Mouse (Mus musculus): ENCODE data around the gene Snx27. TPM values are rescaled to one million over a fixed set of nuclear protein-coding genes. Genes with fewer than 3 reads are reported as not detected.
A peak's percentile ranks its signal among the peaks of the same experiment; 100 is the strongest.

Gene Snx27
- polyA plus RNA-seq, 1 experiment, result 0.17 TPM

GRCm38 (mm10) chr3:94582944-94583343 lies 428 bp upstream of the Snx27 start:
- no peaks in the 10 kb centered on the region for H3K36me3 ChIP-seq (ENCODE audit: control insufficient read depth)
- peaks cover 19% of the 10 kb centered on the region for H3K4me1 ChIP-seq (ENCODE audit: control insufficient read depth)
- H3K27me3 ChIP-seq (ENCODE audit: control insufficient read depth), result 0 out of 2 replicates have a peak, but pooled peaks cover 2% of the 10 kb centered on the region
- no peak for TF ChIP-seq GATA1 (IDR thresholded peaks at IDR 0.05; ENCODE audit: low read length)
- TF ChIP-seq TAL1 (IDR thresholded peaks at IDR 0.05; ENCODE audit: low read length), result no peak
- no peaks in the 10 kb centered on the region for H3K9me3 ChIP-seq (ENCODE audit: control insufficient read depth, low read length)
- H3K4me3 ChIP-seq (replicated peaks), result peak overlapping the region; percentile 88

GRCm38 (mm10) chr3:94581793-94582455 lies 592 bp downstream of the Snx27 start:
- Histone ChIP-seq H3K36me3 (ENCODE audit: control insufficient read depth) (no peaks in the 10 kb centered on the region), H3K27me3 (ENCODE audit: control insufficient read depth) (no peaks in the 10 kb centered on the region), H3K4me3 (replicated peaks) (peak overlapping the region; percentile 88), H3K4me1 (ENCODE audit: control insufficient read depth) (peaks cover 19% of the 10 kb centered on the region), H3K9me3 (ENCODE audit: control insufficient read depth, low read length) (no peaks in the 10 kb centered on the region)
- TF ChIP-seq TAL1 (IDR thresholded peaks at IDR 0.05; ENCODE audit: low read length), result no peak
- TF ChIP-seq GATA1 (IDR thresholded peaks at IDR 0.05; ENCODE audit: low read length), result no peak

GRCm38 (mm10) chr3:94581138-94581780 lies 1.3 kb downstream of the Snx27 start:
- Histone ChIP-seq H3K27me3 (ENCODE audit: control insufficient read depth) (no peaks in the 10 kb centered on the region), H3K9me3 (ENCODE audit: control insufficient read depth, low read length) (no peaks in the 10 kb centered on the region), H3K4me3 (replicated peaks) (peak overlapping the region; percentile 88), H3K36me3 (ENCODE audit: control insufficient read depth) (no peaks in the 10 kb centered on the region), H3K4me1 (ENCODE audit: control insufficient read depth) (peaks cover 19% of the 10 kb centered on the region)
- TF ChIP-seq GATA1 (IDR thresholded peaks at IDR 0.05; ENCODE audit: low read length), result no peak
- TF ChIP-seq TAL1 (IDR thresholded peaks at IDR 0.05; ENCODE audit: low read length), result no peak

- H3K36me3 ChIP-seq (ENCODE audit: control insufficient read depth), result peaks cover 3% of the 10 kb centered on the region
- no peaks in the 10 kb centered on the region for H3K9me3 ChIP-seq (ENCODE audit: control insufficient read depth, low read length)
- peaks cover 6% of the 10 kb centered on the region; the same call in 1 of the 2 replicates for H3K4me1 ChIP-seq (ENCODE audit: control insufficient read depth)
- no peaks in the 10 kb centered on the region for H3K27me3 ChIP-seq (ENCODE audit: control insufficient read depth)
- no peak overlapping the region for H3K4me3 ChIP-seq (replicated peaks)
- TF ChIP-seq GATA1 (IDR thresholded peaks at IDR 0.05; ENCODE audit: low read length) (no peak), TAL1 (IDR thresholded peaks at IDR 0.05; ENCODE audit: low read length) (no peak)
Observed at GRCm38 (mm10) chr3:94574506-94574905, 8.0 kb downstream of the Snx27 start.

- Histone ChIP-seq H3K9me3 (ENCODE audit: control insufficient read depth, low read length) (no peaks in the 10 kb centered on the region), H3K4me1 (ENCODE audit: control insufficient read depth) (peaks cover 2% of the 10 kb centered on the region; the same call in 1 of the 2 replicates), H3K36me3 (ENCODE audit: control insufficient read depth) (no peaks in the 10 kb centered on the region; the same call in 1 of the 2 replicates), H3K4me3 (replicated peaks) (no peak overlapping the region), H3K27me3 (ENCODE audit: control insufficient read depth) (no peaks in the 10 kb centered on the region)
- no peak for TF ChIP-seq TAL1 (IDR thresholded peaks at IDR 0.05; ENCODE audit: low read length)
- TF ChIP-seq GATA1 (IDR thresholded peaks at IDR 0.05; ENCODE audit: low read length), result no peak
Observed at GRCm38 (mm10) chr3:94567242-94567641, 15.3 kb downstream of the Snx27 start.

GRCm38 (mm10) chr3:94565557-94565956 lies 17.0 kb downstream of the Snx27 start:
- TF ChIP-seq GATA1 (IDR thresholded peaks at IDR 0.05; ENCODE audit: low read length) (no peak), TAL1 (IDR thresholded peaks at IDR 0.05; ENCODE audit: low read length) (no peak)
- H3K36me3 ChIP-seq (ENCODE audit: control insufficient read depth), result peaks cover 4% of the 10 kb centered on the region
- no peaks in the 10 kb centered on the region for H3K27me3 ChIP-seq (ENCODE audit: control insufficient read depth)
- H3K4me1 ChIP-seq (ENCODE audit: control insufficient read depth), result peaks cover 2% of the 10 kb centered on the region; the same call in 1 of the 2 replicates
- no peaks in the 10 kb centered on the region for H3K9me3 ChIP-seq (ENCODE audit: control insufficient read depth, low read length)
- H3K4me3 ChIP-seq (replicated peaks), result no peak overlapping the region

GRCm38 (mm10) chr3:94565127-94565526 lies 17.4 kb downstream of the Snx27 start:
- H3K4me1 ChIP-seq (ENCODE audit: control insufficient read depth), result peaks cover 2% of the 10 kb centered on the region; the same call in 1 of the 2 replicates
- no peaks in the 10 kb centered on the region for H3K27me3 ChIP-seq (ENCODE audit: control insufficient read depth)
- no peak overlapping the region for H3K4me3 ChIP-seq (replicated peaks)
- peaks cover 5% of the 10 kb centered on the region for H3K36me3 ChIP-seq (ENCODE audit: control insufficient read depth)
- H3K9me3 ChIP-seq (ENCODE audit: control insufficient read depth, low read length), result no peaks in the 10 kb centered on the region
- TF ChIP-seq TAL1 (IDR thresholded peaks at IDR 0.05; ENCODE audit: low read length) (no peak), GATA1 (IDR thresholded peaks at IDR 0.05; ENCODE audit: low read length) (no peak)

GRCm38 (mm10) chr3:94564356-94565010 lies 18.0 kb downstream of the Snx27 start:
- no peaks in the 10 kb centered on the region for H3K27me3 ChIP-seq (ENCODE audit: control insufficient read depth)
- H3K36me3 ChIP-seq (ENCODE audit: control insufficient read depth), result peaks cover 11% of the 10 kb centered on the region
- TF ChIP-seq GATA1 (IDR thresholded peaks at IDR 0.05; ENCODE audit: low read length), result no peak
- no peak for TF ChIP-seq TAL1 (IDR thresholded peaks at IDR 0.05; ENCODE audit: low read length)
- no peaks in the 10 kb centered on the region for H3K9me3 ChIP-seq (ENCODE audit: control insufficient read depth, low read length)
- no peaks in the 10 kb centered on the region; the same call in 1 of the 2 replicates for H3K4me1 ChIP-seq (ENCODE audit: control insufficient read depth)
- no peak overlapping the region for H3K4me3 ChIP-seq (replicated peaks)

GRCm38 (mm10) chr3:94563163-94563562 lies 19.4 kb downstream of the Snx27 start:
- H3K36me3 ChIP-seq (ENCODE audit: control insufficient read depth), result peaks cover 19% of the 10 kb centered on the region
- TF ChIP-seq TAL1 (IDR thresholded peaks at IDR 0.05; ENCODE audit: low read length), result no peak
- no peak for TF ChIP-seq GATA1 (IDR thresholded peaks at IDR 0.05; ENCODE audit: low read length)
- no peaks in the 10 kb centered on the region for H3K9me3 ChIP-seq (ENCODE audit: control insufficient read depth, low read length)
- H3K4me3 ChIP-seq (replicated peaks), result no peak overlapping the region
- H3K4me1 ChIP-seq (ENCODE audit: control insufficient read depth), result no peaks in the 10 kb centered on the region
- no peaks in the 10 kb centered on the region for H3K27me3 ChIP-seq (ENCODE audit: control insufficient read depth)
